Mouse (Mus musculus) left cerebral cortex, adult 9 months (tissue): ENCODE data around the gene Mok.
A peak's percentile ranks its signal among the peaks of the same experiment; 100 is the strongest.

Source experiments
- DNase-seq, 2 experiments: peaks; one replicate each; pipeline ENCODE4 v3.0.0; 2022; ENCODE audit warnings: low spot score in 2 of 2

The Mok gene

GRCm38 (mm10) chr12:110770479-110771247 lies 70.1 kb downstream of the Mok start:
- peak in 1 of 2 experiments; percentile 35 for DNase-seq

- no peak for DNase-seq
Observed at GRCm38 (mm10) chr12:110769660-110770297, 71.0 kb downstream of the Mok start.

GRCm38 (mm10) chr12:110768562-110768961 lies 72.2 kb downstream of the Mok start:
- DNase-seq, result no peak

GRCm38 (mm10) chr12:110764531-110764930 lies 76.2 kb downstream of the Mok start:
- no peak for DNase-seq

GRCm38 (mm10) chr12:110762321-110762720 lies 78.4 kb downstream of the Mok start:
- DNase-seq, result no peak

- DNase-seq, result no peak
Observed at GRCm38 (mm10) chr12:110758932-110759331, 81.8 kb downstream of the Mok start.
